Mouse (Mus musculus) left cerebral cortex, adult 2 months (tissue): Measurements from ENCODE around the gene Htr2b. TPM values are rescaled to one million over a fixed set of nuclear protein-coding genes. Genes with fewer than 3 reads are reported as not detected.

ENCODE experiments used
- DNase-seq, 2 experiments: peaks; one replicate each; pipeline ENCODE4 v3.0.0; 2021 to 2022; ENCODE audit warnings: low spot score in 2 of 2, mixed read lengths in 1 of 2; ENCODE audit errors: extremely low spot score in 1 of 2
- H3K27ac ChIP-seq: fragments of 200-600 bp; 2 replicates; pipeline ENCODE4 v1.8.1; 2022
- H3K4me3 ChIP-seq: fragments of 200-600 bp; 2 replicates; pipeline ENCODE4 v1.8.1; 2022
- CTCF ChIP-seq: fragments of 200-600 bp; IDR thresholded peaks from 2 replicates; pipeline ENCODE4 v1.8.1; 2022; ENCODE audit warnings: antibody characterized with exemption, mild to moderate bottlenecking, moderate library complexity
- intact Hi-C: fragments of 180-260 bp; cut with DNase I; formaldehyde crosslinking; loops from one replicate; pipeline ENCODE4 v1.15.1; 2025
- total RNA-seq, 2 experiments: library from RNA; stranded (reverse); gene quantifications; 2 replicates each; pipeline ENCODE4 v1.2.3; 2021

Htr2b gene
- total RNA-seq, 2 experiments from 2014 or later = 0.36 TPM; not detected in 1

GRCm38 (mm10) chr1:86064271-86064991, 47.3 kb downstream of the Htr2b start, which contains the start of gene Psmd1:
TSS of gene Psmd1 (plus strand) at chr1:86064387.
- DNase-seq = peak; percentile 83 to 88
- Histone ChIP-seq H3K4me3 (peak within 1 kb of the TSS; percentile 99), H3K27ac (peak within 1 kb of the TSS; percentile 97)
- intact Hi-C loops = no loop called here
- TF ChIP-seq CTCF = peak; percentile 94

- no peak for DNase-seq
- Histone ChIP-seq H3K27ac (no peak overlapping the region), H3K4me3 (no peak overlapping the region)
- intact Hi-C loops = no loop called here
- peak; percentile 44 for TF ChIP-seq CTCF
Measured at GRCm38 (mm10) chr1:86062523-86062922, 49.2 kb downstream of the Htr2b start.

GRCm38 (mm10) chr1:86058856-86059769, 52.7 kb downstream of the Htr2b start:
- intact Hi-C loops = loop anchor here (5.0 kb wide), 2 partner anchors 122 to 207 kb away; no protein-coding TSS in a partner anchor
- peak; percentile 96 for TF ChIP-seq CTCF
- DNase-seq = peak; percentile 91 to 95
- H3K27ac ChIP-seq = peak overlapping the region; percentile 78
- H3K4me3 ChIP-seq = peak overlapping the region; percentile 45

- Histone ChIP-seq H3K4me3 (no peak overlapping the region), H3K27ac (no peak overlapping the region)
- DNase-seq = no peak
- TF ChIP-seq CTCF = no peak
- intact Hi-C loops = loop anchor here (5.0 kb wide), 2 partner anchors 119 to 204 kb away; no protein-coding TSS in a partner anchor
Measured at GRCm38 (mm10) chr1:86056284-86056683, 55.5 kb downstream of the Htr2b start.

- no peak for TF ChIP-seq CTCF
- no peak for DNase-seq
- intact Hi-C loops = loop anchor here (5.0 kb wide), 2 partner anchors 118 to 203 kb away; no protein-coding TSS in a partner anchor
Measured at GRCm38 (mm10) chr1:86054943-86055342, 56.8 kb downstream of the Htr2b start.

GRCm38 (mm10) chr1:86053198-86053921, 58.4 kb downstream of the Htr2b start:
- H3K27ac ChIP-seq = peak overlapping the region; percentile 2; the same call in 1 of the 2 replicates

More at GRCm38 (mm10) chr1:86054943-86055342, 56.8 kb downstream of the Htr2b start:
- Histone ChIP-seq H3K4me3 (no peak overlapping the region), H3K27ac (no peak overlapping the region)

More at GRCm38 (mm10) chr1:86053198-86053921, 58.4 kb downstream of the Htr2b start:
- H3K4me3 ChIP-seq = no peak overlapping the region
- no peak for TF ChIP-seq CTCF
- intact Hi-C loops = no loop called here
- DNase-seq = peak; percentile 50 to 72

Other genes starting within 250 kb of the Htr2b start
- gene Itm2c, start 217.7 kb downstream of the Htr2b start, total RNA-seq = 100 to 1,000 TPM; 714 to 742 TPM
- 1 to 10 TPM; 5.5 to 7.2 TPM for gene 4933407L21Rik, start 183.5 kb downstream of the Htr2b start, total RNA-seq
- under 1 TPM; 0.09 to 0.14 TPM for gene Gpr55, start 151.0 kb downstream of the Htr2b start, total RNA-seq
- under 1 TPM; 0.61 to 0.75 TPM for gene Spata3, start 95.2 kb downstream of the Htr2b start, total RNA-seq
- 1 to 10 TPM; 7.1 to 7.6 TPM for gene 2810459M11Rik, start 66.1 kb downstream of the Htr2b start, total RNA-seq
- 100 to 1,000 TPM; 107 to 115 TPM for gene Psmd1, start 47.6 kb downstream of the Htr2b start, total RNA-seq
- 1 to 10 TPM; 3.5 to 5.4 TPM for gene Gm21972, start 21.7 kb upstream of the Htr2b start, total RNA-seq
- 10 to 100 TPM; 36.9 to 44.8 TPM for gene Armc9, start 42.8 kb upstream of the Htr2b start, total RNA-seq
- gene B3gnt7, start 190.9 kb upstream of the Htr2b start, total RNA-seq = 1 to 10 TPM in 1 of 2 experiments, under 1 TPM in 1; 0.97 to 1.4 TPM
- gene Ncl, start 247.4 kb upstream of the Htr2b start, total RNA-seq = 100 to 1,000 TPM; 131 to 133 TPM